10 mouse cellular contexts compared by ENCODE assay signal in the genomic region with DNA sequence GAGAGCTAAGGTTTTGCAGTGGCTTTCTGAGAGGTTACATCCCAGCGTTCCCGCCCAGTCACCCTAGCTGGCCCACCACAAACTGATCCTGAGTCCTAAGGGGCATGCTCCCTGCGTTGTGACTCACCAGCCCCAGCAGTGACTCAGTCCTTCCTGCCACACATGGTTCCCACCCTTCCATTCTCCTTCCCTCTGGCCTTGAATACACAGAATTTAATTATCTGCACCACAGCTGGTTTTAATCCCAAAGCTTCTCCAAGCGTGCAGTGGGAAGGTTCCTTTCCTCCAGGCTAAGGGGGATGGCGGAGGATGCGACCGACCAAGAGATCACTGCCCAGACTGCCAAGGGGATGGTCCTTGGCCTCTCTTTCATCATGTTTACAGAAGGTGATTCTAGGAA. TPM values are rescaled to one million over a fixed set of nuclear protein-coding genes. Genes with fewer than 3 reads are reported as not detected.
DNase-seq lines count a peak whose midpoint lies in the region; ATAC-seq and TF ChIP-seq lines count a peak whose summit lies in the region.
"Had no signal": no experiment of that assay in that cellular context is flagged by ENCODE, and none has a peak within 500 bp of the region (broad histone marks: within the 10 kb centered on the region; RNA-seq: fewer than 3 reads in every experiment).

No protein-coding gene starts in this region.

- H3K27ac ChIP-seq in gastrocnemius, adult 2 months = peak overlapping the region; percentile 85
- H3K27ac ChIP-seq: liver, embryonic 14.5 days had no signal

- no peak overlapping the region for H3K4me3 ChIP-seq in gastrocnemius, adult 2 months

- intact Hi-C loops in gastrocnemius, adult 2 months (cut with DNase I) = no loop called here
- intact Hi-C loops in heart, postnatal 10 days (cut with DNase I) = no loop called here

- ATAC-seq in megakaryocyte-erythroid progenitor cell, adult 5-6 weeks (replicated peaks; ENCODE audit: low FRiP score, low TSS enrichment, poor library complexity, severe bottlenecking) = no peak
- ATAC-seq: inflammation-experienced regulatory T-cells, adult 6 months had no signal

- peak; percentile 68 for DNase-seq in gastrocnemius, adult 2 months
- no peak for DNase-seq in gastrocnemius, postnatal 10 days
- DNase-seq in 416B (ENCODE audit: low read depth) = peak; percentile 95
- peak; percentile 46 for DNase-seq in embryo, embryonic 10.5 days (ENCODE audit: low spot score)
- peak; percentile 41 to 45 for DNase-seq in heart, postnatal 10 days
- no peak for DNase-seq in cerebellum, adult 11-12 months
- DNase-seq in T-cell, adult 2 months (ENCODE audit: low spot score) = no peak

- TF ChIP-seq CTCF in gastrocnemius, adult 2 months (IDR thresholded peaks at IDR 0.05) = no peak

RNA-seq across cellular contexts. Expression of a gene that starts 26.1 kb away (rescaled TPM):
- total RNA-seq in gastrocnemius, adult 2 months (2021) = 1 to 10 TPM; 4.1 to 4.7 TPM
- total RNA-seq in gastrocnemius, postnatal 10 days (2021) = 10 to 100 TPM in 1 of 2 experiments, 1 to 10 TPM in 1; 9.0 to 11.5 TPM
- total RNA-seq in heart, postnatal 10 days (2021) = 1 to 10 TPM; 6.1 to 6.4 TPM
- 10.9 and 15.7 TPM in 2 replicates for total RNA-seq in megakaryocyte-erythroid progenitor cell, adult 5-6 weeks (2014; fragmentation: Nextera tagmentation)
- 9.1 and 9.7 TPM in 2 replicates for total RNA-seq in megakaryocyte-erythroid progenitor cell, adult 5-6 weeks (2017)

RNA-seq across cellular contexts. Expression of a gene that starts 49.0 kb away (rescaled TPM):
- total RNA-seq in gastrocnemius, adult 2 months (2021) = 10 to 100 TPM; 57.2 to 72.1 TPM
- total RNA-seq in gastrocnemius, postnatal 10 days (2021) = 10 to 100 TPM; 60.5 to 69.7 TPM
- total RNA-seq in heart, postnatal 10 days (2021) = 10 to 100 TPM; 84.5 to 86.0 TPM
- total RNA-seq in megakaryocyte-erythroid progenitor cell, adult 5-6 weeks (2014; fragmentation: Nextera tagmentation) = 112 and 193 TPM in 2 replicates
- total RNA-seq in megakaryocyte-erythroid progenitor cell, adult 5-6 weeks (2017) = 59.2 and 86.9 TPM in 2 replicates

Comparison
In these comparisons a context has a peak if more than half of its experiments do, and no peak if none do; other contexts are left out.
1. DNase-seq: peak in gastrocnemius, adult 2 months (single experiment), 416B (single experiment), embryo, embryonic 10.5 days (single experiment) and heart, postnatal 10 days (2 of 2); none in gastrocnemius, postnatal 10 days (single experiment), cerebellum, adult 11-12 months (single experiment) and T-cell, adult 2 months (single experiment).